Mouse (Mus musculus) A20 (cell line): ENCODE data around the gene En1.

ENCODE experiments used
- DNase-seq: peaks from one replicate; pipeline ENCODE4 v3.0.0-alpha.2; 2011; ENCODE audit warnings: low read depth, low spot score

En1 gene

DNA sequence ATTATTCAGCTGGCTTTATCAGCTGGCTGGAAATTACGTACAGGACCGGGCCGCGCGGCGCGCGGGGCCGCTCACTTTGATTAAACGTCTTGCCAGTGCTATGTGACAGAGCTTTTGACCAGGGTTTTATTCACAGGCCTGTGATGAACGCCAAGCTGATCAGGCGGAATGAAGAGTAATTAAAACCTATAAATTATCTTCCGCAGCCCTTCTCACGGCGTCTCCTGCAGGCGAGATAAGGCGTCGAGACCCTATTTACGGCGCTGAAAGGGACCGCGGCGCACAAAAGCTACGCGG is 2.1 kb upstream of the En1 start:
- no peak for DNase-seq

DNA sequence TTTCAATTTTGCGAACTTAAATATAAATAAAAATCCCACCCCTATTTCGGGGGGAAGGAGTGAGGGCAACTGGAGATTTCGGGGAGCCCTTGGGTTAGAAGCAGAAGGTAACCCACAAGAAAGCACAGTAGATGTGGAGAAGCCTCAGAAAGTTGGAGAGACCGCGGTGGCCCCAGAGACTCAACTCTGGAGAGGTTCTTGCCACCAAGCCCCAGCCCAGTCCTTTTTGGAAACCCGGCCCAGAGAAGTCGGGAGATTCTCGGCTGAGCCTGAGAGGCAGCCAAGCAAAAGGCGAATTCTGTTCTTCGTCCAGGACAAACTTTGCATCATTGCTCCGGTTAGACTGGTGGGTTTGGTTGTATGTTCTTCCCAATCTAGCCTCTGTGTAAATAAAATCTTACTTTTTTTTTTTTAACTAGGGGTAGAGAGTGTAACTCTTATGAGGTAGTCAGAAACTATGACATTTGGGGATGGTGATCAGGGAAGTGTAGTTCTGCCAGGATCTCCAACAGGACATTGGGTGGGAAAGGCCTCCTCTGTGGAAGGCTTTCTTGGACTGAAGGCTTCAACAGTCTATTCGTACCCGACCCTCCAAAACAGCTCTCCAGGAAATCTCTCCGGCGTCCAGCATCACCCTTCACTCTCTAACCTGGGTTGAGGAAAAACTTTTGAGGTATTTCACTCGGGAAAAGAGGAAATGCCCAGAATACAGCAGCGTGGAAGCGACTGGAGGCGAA is 1.5 kb upstream of the En1 start:
- DNase-seq = no peak

DNA sequence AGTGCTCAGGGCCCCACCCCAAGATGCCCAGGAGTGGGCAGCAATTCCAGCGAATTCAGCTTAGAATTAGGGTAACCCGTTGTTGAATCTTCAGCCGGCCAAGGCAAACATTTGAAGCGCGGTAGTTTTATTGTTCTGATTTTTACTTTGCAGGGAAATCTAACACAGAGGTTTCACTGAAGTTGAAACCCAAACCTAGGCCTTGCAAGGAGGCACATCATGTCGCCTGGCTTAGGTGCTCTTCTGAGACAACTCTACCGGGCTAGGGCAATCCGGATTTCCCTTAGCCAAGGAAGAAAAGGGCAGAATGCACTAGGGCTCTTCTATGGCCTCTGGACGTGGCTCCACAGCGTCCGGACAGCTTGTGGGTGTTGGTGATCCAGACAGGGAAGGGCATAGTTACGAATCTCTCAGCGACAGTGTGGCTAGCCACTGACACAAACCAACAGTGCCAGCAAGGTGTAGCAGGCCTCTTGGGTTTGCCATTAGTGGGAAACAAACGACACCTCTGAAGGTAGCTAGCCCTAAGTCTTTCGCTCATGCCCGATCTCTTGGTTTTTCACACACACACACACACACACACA is 873 bp upstream of the En1 start:
- DNase-seq = no peak

DNA sequence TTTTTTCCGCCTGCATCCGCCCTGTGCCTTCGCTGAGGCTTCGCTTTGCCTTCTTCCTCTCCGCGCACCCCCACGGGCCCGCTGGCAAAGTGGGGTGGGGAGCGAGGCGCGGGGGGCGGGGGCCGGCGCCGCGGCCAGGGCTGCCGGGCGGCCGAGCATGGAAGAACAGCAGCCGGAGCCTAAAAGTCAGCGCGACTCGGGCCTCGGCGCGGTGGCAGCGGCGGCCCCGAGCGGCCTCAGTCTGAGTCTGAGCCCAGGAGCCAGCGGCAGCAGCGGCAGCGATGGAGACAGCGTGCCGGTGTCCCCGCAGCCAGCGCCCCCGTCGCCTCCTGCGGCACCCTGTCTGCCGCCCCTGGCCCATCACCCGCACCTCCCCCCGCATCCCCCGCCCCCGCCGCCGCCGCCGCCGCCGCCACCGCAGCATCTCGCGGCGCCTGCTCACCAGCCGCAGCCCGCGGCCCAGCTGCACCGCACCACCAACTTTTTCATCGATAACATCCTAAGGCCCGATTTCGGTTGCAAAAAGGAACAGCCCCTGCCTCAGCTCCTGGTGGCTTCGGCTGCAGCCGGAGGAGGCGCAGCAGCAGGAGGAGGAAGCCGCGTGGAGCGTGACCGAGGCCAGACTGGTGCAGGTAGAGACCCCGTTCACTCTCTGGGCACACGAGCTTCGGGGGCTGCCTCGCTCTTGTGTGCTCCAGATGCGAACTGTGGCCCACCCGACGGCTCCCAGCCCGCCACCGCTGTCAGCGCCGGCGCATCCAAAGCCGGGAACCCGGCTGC is 848 bp downstream of the En1 start:
- no peak for DNase-seq

DNA sequence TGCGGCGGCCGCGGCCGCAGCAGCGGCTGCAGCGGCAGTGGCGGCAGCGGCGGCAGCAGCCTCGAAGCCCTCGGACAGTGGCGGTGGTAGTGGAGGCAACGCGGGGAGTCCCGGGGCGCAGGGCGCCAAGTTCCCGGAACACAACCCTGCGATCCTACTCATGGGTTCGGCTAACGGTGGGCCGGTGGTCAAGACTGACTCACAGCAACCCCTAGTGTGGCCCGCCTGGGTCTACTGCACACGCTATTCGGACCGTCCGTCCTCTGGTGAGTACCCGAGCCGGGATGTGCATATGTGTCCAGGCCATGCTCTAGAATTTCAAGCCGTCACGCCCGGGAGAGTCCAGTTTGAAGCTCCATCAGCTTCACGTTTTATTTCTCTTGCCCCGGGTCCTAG is 1.4 kb downstream of the En1 start:
- DNase-seq = no peak

DNA sequence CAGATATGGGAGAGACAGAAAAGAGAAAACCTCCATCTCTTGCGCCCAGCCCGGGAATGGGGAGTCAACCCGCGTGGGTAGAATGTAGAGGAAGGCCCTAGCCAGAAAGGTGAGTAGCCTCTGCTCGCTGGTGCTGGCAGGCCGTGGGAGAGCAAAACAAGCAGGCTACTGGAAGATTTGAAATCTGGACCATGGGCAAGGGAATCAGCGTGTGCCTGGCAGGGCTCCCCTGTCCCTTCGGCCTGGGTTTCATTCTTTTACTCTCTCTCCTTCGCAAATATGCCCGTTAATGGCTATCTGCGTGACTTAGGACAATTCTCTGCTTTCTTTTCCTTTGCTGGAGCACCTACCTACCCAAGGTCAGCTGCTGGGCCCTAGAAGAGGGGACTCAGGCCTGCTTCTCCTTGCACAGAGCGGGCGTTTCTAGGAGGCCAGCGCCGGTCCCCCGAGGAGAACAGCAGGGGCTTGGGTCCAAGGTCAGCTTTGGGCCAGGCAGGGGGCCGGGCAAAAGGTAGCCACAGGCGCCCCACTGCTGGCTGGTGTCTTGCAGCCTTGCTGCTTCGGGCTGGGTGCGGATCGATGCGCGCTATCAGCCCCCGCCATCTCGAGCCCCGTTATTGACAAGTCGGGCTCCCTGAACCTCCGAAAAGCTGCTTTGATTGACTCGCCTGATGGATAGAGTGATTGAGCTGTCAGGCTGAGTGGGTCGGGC is 2.4 kb downstream of the En1 start:
- DNase-seq = no peak

DNA sequence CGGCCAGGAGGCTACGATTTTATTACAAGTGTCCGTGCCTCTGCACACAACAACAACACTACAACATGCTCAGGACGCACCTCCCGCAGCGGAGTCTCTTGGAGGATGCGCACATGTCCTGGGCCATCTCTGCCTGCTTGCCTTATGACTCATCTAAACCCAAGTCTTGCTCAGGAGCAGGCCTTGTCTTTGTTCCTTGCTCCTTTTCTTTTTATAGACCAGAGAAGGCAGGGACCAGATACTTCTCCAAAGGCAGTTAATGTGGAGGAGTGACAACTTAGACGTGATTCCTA is 2.9 kb downstream of the En1 start:
- no peak for DNase-seq

DNA sequence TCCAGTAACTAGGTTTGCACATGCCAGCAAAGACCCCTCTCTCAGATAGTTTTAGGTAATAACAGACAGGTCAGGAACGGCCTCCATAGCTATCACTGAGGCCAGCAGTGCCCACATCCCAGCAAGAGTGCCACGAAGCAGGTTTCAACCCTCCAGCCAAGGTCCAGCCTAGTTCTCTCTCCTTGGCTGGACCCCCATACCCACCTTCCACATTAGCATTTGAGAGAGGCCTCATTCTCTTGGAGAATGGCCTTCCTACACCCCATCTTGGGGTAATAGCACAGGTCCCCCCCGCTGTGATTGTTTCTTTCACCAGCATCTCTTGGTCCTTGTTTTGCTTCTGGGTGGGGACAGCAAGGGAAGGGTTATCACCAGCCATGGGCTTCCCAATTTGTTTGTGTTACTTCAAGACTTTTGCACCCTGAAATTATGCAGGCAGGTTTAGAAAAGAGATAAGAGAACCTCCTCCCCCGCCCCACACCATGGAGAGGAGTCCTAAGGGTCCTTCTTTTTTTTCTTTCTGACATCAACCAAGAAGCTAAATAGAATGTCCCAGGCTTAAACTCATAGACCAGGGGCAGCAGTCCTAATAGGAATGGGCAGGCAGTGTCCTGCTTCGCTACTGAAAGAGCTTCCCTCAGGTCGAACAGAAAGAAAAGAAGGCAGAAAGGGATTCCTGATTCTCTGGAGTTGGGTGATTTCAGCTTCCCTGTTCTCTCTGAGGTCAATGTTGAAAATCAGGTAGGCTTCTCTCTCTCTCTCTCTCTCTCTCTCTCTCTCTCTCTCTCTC is 3.5 kb downstream of the En1 start:
- DNase-seq = no peak

DNA sequence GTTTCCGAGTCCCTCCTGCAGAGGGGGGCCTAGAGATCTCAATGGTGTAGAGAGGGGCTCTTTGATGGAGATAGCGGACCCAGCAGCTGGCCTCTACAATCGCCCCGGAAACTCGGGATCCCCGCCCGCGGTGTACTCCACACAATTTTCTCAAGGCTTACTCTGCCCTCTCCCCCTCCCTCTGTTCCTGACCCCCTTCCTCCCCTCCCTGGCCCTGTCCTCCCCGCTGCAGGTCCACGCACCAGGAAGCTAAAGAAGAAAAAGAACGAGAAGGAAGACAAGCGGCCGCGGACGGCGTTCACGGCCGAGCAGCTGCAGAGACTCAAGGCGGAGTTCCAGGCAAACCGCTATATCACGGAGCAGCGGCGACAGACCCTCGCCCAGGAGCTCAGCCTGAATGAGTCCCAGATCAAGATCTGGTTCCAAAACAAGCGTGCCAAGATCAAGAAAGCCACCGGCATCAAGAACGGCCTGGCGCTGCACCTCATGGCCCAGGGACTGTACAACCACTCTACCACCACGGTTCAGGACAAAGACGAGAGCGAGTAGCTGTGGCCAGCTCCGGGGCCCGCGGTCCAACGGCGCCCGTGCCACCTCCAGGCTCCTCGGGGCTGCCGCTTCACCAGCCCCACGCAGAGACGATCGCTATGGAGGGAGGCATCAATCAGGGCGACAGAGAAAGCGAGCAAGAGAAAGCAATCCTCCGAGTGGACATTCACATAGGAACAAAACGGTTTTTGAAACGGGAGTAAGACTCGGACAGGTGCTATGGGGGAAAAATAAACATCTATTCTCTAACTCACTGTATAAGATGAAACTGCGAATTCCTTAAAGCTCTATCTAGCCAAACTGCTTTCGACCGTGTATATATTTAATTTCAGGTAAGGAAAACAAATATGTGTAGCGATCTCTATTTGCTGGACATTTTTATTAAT is 4.7 kb downstream of the En1 start:
- DNase-seq = no peak

DNA sequence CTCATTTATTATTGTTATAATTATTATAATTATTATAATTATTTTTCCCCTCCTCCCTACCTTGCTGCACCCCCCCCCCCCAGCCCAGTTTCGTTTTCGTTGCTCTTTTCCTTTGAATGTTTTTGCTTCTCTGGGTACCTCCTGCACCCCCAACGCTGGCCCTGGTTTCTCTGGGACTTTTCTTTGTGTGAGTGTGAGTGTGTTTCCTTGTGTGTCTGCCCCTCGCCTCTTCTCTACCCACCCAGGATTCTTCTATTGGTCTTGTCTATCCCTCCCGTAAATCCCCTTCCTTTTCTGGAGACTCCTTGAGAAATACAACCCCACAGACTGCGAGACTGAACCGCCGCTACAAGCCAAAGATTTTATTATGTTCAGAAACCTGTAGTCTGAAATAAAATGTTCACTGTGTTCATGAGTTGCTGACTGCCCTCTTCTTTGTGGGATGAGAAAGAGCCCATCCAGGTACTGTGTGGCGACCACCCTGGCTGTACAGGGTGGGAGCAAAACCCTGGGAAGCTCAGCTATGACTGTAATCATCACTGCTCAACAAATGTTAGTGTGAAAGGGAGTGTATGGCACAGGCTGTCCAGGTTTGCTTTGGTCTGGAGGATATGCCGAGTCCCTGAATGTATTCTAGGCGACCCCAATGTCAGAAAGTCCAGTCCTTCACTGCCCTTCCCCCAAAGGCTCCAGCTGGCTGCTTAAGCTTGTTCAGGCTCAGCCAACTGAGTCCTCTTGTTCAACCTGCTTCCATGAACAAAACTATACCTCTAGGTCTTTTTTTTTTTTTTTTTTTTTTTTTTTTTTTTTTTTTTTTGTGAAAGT is 5.6 kb downstream of the En1 start:
- DNase-seq = no peak

DNA sequence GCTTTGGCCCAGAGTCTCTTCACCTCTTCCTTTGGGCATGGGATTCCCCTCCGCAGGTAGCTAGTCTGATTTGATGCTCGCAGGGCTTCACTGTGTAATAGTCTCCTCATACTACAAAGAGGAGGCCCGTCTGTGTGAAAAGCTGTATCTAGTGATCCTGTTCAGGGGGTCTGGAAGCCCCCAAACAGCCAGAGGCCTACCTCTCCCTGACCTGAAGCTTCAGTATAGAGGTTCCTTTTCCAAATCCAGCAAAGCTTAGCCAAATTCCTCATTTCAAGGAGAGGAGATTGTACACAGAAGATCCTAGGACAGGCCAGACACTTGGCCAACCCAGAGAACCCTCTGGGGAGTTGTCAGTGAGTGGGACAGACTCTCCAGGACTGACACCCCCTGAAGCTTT is 6.2 kb downstream of the En1 start:
- DNase-seq = no peak

DNA sequence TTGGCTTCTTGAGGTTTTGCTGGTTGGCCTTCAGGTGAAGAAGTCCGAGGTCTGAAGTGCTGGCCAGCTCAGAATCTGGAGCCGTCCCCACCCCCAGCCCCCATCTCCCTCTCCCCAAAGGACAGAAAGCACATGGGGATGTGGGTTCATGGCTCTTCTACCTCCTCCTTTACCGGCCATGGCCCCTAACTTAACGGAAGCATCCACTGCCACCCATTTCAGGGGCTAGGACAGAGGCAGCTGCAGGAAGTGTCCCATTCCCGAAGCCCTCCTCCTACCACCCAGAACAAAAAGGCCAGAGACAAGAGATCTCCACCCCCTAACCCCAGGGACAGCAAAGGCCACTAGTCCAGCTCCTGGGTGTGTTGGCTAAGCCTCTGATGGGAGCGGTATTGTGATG is 7.4 kb downstream of the En1 start:
- DNase-seq = no peak

DNA sequence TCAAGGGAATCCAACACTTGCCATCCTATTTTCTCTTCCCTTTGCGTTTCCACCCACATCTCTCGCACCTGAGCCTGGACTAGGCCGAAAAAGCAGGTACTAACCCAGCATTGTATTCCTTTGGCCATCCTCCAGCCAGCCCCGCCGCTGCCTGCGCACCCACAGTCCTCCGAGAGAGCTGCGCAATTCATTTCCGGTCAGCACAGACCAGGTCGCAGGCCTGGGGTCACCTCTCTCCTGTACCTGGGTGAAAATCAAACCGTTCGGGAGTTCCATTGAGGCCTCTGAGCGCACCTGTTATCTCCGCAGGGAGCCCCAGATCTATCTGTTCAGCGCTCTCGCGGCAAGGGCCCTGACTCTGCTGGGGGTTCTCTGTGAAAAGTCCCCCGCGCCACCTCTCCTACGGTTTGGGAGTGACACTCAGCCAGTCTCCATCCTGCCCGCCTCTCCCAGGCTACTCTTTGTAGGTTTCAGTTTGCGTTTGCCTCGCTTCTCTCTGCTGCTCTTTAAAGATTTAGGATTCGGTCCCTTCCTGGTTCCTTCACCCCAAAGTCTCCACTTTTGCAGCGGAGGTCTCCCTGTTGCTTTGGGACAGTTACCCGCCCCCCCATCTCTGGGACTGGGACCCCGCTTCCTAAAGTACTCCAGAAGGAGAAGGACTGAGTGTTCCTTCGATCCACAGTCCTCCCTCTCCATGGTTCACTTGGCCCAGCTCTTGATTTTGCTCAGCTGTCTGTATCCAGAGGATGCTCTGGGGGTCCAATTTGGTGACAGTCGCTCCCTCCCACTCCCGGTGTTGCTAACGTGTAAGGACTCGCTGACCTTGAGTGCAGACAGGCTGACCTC is 11.5 kb downstream of the En1 start:
- DNase-seq = no peak

DNA sequence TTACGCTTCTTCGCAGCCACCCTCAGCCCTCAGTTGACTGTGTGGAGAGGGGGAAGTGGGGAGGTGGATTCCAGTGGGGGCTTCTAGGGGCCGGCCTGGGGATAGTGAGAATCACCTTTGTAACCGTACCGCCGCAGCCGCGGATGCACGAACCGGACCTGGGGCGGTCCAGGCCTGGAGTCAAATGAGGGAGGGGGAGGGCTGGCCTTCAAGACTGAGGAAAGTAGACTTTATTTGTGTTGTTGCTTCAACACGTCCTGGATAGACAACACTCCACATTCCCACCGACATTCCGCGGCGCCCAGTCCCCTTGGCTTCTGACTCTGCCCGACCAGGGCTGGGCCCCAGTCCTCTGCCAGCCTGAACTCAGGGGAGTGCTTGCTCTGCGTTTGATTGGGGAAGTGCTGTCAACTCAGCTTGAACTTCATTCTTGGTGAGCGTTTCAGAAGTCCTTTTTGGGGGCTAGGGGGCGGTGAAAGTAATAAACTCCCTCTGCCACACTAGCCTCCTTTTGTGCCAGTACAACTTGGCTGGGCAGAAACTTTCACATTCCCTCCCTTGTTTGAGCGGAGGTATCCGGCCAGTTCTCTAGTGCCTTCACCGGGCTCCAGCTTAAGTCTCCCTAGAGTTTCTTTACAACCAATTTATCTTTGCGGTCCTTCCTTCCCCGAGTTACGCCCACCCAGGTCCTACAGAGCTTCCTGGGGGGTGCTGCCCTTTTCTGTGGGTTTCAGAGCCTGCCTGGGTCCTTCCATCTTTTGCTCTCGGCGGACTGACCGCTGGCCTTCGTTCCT is 12.3 kb downstream of the En1 start:
- DNase-seq = no peak

DNA sequence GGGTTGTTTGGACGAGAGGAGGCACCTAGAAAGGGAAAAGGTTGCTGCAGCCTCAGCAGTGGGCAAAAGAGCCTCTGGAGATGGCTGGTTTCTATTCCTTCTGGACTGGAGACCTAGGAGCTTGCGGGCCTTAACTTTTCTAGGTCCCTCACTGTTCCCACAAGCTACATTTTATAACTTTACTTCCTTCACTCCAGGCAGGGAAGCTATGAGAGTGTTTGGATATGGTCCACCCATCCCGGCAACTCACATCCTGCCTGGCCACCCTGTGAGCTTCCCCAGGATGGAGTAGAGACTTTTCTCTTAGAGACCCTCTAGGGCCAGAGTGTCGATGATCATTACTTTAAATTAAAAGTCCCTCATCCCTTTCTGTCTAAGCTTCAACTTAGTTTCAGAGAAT is 13.3 kb downstream of the En1 start:
- DNase-seq = no peak

DNA sequence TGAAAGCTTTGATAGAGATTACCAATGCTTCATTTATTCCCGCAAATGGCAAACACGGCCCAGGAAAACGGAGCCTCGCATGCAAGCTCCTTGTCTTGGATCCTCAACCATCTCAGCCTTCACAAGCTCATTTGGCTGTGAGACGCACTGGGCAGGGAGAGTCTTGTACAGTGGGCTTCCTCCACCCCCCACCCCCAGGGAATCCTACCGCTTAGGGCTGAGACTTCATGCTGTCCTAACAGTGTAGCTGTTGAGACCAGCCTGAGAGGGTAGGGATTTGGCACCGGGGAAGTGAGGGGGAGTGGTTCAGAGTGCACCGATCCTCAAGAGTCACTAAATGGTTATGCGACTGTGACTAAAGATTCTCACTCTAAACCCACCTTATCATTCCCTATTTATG is 13.7 kb downstream of the En1 start:
- no peak for DNase-seq

DNA sequence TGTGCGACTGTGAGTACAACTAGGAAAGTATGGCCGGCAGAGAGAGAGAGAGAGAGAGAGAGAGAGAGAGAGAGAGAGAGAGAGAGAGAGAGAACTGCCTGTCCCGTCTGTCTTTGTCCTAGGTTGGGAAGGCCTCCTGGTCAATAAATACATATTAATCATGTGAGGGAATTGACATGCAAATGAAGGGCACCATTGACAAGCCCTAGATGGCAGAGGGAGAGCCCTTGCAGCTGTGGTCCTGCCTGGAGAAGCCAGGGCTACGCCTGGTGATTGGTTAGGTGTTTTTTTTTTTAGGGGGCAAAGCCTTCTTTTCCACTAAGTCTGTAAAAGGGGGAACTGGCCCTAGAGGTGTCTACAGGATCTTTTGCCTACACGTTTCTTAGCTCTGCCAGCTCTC is 19.2 kb downstream of the En1 start:
- no peak for DNase-seq

DNA sequence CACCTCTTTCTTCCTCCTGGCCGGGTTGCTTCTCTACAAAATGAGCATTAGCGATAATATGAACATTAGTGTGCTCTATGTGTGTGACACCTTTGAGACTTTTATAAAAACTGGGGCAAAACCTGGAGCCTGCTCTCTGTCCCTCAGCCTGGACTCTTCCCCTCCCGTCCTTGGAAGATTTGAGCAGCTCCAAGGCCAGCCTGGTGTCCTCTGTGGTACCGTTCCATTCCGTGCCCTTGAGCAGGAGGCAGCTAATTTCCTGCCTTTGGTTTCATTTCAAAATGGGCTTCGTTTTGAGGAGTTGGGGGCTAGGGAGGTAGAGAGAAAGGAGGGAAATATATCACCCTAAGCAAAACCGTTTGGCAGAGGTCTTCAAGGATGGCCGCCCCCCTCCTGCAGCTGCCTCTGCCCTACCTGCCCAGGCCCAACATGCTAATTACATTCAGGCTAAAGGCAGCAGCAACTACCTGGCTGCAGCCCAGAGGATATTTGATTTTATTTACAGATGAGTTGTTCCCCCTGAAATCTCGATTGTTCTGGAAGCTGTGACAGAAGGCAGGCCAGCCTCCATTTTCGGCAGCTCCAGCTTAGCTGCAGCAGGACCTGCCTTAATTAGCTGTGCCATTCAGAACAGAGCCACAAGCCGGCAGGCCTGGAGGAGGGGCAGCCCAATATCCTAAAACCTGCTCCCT is 24.9 kb downstream of the En1 start:
- DNase-seq = no peak
